Mouse (Mus musculus): ENCODE measurements around the gene Tspoap1.

DNA sequence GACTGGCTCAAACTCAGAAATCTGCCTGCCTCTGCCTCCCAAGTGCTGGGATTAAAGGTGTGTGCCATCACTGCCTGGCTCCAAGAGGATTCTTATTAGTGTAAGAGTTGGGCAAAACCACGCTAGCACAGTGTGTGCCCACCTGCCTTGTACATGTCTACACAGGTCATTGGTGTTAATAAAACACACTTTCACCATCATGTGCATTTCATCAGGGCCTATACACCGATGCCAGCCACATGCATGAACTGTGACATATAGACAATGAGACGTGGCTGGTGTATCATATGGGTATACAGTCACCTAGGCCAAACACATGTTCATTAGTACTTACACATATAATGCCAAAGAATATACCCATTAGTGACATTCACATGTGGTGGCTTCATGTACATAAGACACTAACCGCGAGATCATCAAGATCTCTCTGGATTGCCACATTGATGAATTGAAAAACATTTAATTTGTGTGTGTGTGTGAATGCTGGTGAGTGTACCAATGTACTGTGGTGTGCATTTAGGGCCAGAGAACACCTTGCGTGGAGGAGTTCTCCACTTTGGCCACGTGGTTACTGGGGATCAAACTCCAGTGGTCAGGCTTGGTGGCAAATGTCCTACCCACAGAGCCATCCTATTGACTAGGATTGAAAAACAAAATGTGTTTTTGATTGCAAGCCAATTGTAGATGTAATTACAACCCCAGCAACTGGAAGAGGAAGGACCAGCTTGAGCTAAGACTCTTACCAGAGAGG, 2.0 kb upstream of the Tspoap1 start:
- TF ChIP-seq POLR2A (IDR thresholded peaks at IDR 0.05; ENCODE audit: low read depth, low read length) (no peak), CTCF (IDR thresholded peaks at IDR 0.05; ENCODE audit: extremely low read depth, insufficient read length, insufficient replicate concordance, low read depth, low read length) (no peak)

All from small intestine, adult 2 months (tissue).